Mouse (Mus musculus) mesoderm, embryonic 11.5 days (tissue): ENCODE measurements at regions not wholly inside any gene's neighbourhood (a gene's known extent, or its start where the extent isn't known, plus 50 kb on each side); places are given as distances from the start of the nearest gene placed in this dataset.
"Not testable (repeated sequence)": the region's sequence is repeated elsewhere in the genome, so short reads cannot be mapped to it uniquely, and the experiment has no call there.

Source experiments
- DNase-seq: peaks from one replicate; pipeline ENCODE4 v3.0.0-alpha.2; 2012; ENCODE audit warnings: low read depth, low spot score

DNA sequence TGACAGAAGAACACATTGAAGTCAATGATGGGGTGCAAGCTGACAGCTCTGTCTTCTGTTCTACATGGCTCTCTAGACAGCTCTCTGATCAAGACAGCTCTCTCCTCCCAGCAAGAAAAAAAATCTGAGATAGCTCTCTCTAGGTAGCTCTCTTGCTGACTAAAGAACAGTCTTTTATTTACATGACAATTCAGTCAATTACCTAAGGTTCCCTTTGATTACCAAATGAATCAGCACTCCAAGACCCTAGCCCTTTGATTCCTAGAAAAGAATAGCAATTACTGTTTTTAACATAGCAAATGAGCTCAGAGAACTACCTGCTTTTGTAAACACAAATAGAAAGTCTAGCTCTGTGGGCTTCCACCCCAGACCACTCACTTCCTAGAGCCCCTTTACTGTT is 264.1 kb downstream of the Gm6685 start:
- no peak for DNase-seq

DNA sequence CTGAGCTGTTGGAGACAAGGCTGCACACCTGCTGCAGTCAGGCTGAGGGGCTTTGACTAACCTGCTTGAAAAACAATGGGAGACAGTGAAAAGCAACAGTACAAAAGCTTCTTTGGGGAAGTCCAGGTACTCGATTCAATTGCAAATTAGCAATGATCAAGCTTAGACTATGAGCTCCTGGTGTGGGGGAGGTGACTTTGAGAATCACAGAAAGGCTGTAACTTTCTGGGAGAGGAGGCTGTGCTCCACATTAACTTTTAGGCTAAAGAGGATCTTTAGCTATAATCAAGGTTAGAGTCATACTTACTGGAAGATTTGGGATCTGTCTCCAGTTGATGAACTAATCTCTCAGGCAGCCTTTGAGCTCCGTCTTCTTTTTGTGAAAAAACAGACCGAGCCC is 303.4 kb downstream of the Gm6685 start:
- not testable (repeated sequence) for DNase-seq

DNA sequence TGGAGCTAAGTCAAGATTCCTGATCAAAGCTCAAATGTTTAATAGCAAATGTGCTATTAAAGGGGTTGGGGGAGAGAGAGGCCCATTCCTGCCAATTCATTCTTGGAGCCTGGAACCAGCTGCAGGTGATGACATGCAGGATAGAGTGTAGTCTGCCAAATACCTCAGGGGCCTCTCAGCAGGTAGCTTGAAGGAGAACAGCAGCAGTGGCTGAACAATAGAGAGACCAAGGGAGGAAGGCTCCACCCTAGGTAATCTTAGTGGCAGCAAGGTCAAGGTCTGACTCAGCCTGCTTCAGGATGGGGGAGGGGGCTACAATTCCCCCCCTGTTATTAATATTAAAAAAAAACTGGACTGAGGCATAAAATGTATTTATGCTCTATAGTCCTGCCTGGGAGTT is 304.1 kb downstream of the Gm6685 start:
- not testable (repeated sequence) for DNase-seq

DNA sequence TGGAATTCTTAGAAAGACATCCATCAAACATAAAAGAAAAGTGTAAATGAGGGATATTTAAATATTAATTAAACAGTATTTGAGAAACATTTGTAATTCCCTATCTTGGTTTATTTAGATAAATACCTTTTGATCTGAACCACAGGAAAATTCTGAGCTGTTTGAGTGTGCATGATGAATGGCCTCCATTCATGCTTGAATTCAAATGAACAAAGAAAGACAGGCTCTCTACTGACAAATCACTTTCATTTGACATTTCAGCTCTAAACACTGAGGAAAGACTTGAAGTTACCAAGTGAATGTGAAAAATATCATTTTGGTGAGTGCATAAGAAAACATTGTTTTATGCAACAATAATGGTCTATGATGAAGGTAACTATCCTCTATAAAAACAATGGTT is 316.8 kb downstream of the Gm6685 start:
- DNase-seq: peak; percentile 16

DNA sequence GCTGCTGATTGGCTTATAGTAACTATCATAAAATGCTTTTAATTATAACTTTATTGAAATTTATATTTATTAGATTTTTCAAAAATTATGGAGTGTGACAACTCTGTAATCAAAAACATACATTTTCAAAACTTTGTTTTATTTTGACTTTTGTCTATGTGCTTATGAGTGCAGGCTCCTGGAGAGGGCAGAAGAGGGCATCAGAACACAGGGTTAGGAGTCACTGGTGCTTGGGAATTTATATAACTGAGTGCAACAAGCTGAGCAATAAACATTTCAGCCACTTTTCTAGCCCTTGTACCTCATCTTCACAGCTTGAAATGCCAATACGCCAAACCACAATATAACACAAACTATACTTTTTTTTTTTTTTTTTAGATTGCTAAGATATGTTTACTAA is 318.9 kb downstream of the Gm6685 start:
- DNase-seq: no peak
